Mouse (Mus musculus) ES-Bruce4 (cell line): Measurements from ENCODE around the gene Prkce. TPM values are rescaled to one million over a fixed set of nuclear protein-coding genes. Genes with fewer than 3 reads are reported as not detected.

Experiments used
- H3K27ac ChIP-seq: 2 replicates; pipeline ENCODE4 v1.5.1; 2012; ENCODE audit warnings: low read length, inconsistent platforms; ENCODE audit not compliant: insufficient read depth
- H3K27me3 ChIP-seq: 2 replicates; pipeline ENCODE4 v1.6.1; 2012; ENCODE audit warnings: mild to moderate bottlenecking, low read length, inconsistent platforms; ENCODE audit not compliant: control insufficient read depth, poor library complexity, insufficient read depth, severe bottlenecking
- H3K36me3 ChIP-seq: 2 replicates; pipeline ENCODE4 v1.6.1; 2012; ENCODE audit warnings: inconsistent platforms, mild to moderate bottlenecking, low read length, moderate library complexity; ENCODE audit not compliant: control insufficient read depth, poor library complexity, insufficient read depth, severe bottlenecking
- H3K4me1 ChIP-seq: one replicate; pipeline ENCODE4 v1.8.1; 2011; ENCODE audit warnings: low read length; ENCODE audit not compliant: control insufficient read depth, insufficient read depth
- H3K4me3 ChIP-seq: 2 replicates; pipeline ENCODE4 v1.5.1; 2011; ENCODE audit warnings: low read depth, mild to moderate bottlenecking, low read length
- H3K9ac ChIP-seq: 2 replicates; pipeline ENCODE4 v1.6.1; 2012; ENCODE audit warnings: low read depth, mild to moderate bottlenecking, inconsistent platforms; ENCODE audit not compliant: poor library complexity, severe bottlenecking
- H3K9me3 ChIP-seq: replicated peaks from 2 replicates; pipeline ENCODE4 v1.6.1; 2012; ENCODE audit warnings: mild to moderate bottlenecking, low read length, inconsistent platforms; ENCODE audit not compliant: control insufficient read depth, poor library complexity, insufficient read depth, severe bottlenecking
- CTCF ChIP-seq: IDR thresholded peaks from one replicate; pipeline ENCODE4 v1.8.1; 2011; ENCODE audit warnings: low read depth, low read length
- EP300 ChIP-seq: IDR thresholded peaks from 2 replicates; pipeline ENCODE4 v1.6.1; 2011; ENCODE audit warnings: low read depth, low read length; ENCODE audit not compliant: insufficient read depth
- POLR2A ChIP-seq: IDR thresholded peaks from one replicate; pipeline ENCODE4 v1.8.1; 2011; ENCODE audit warnings: low read length; ENCODE audit not compliant: insufficient read depth
- polyA plus RNA-seq: library from polyadenylated mRNA; stranded (reverse); fragments of >200 nt; gene quantifications from 2 replicates; pipeline ENCODE4 v1.2.4, GENCODE M21; 2011; ENCODE audit warnings: low read depth; ENCODE audit not compliant: missing spikeins, insufficient read depth, insufficient read length

Gene Prkce
- polyA plus RNA-seq, 1 experiment = 4.3 TPM

DNA sequence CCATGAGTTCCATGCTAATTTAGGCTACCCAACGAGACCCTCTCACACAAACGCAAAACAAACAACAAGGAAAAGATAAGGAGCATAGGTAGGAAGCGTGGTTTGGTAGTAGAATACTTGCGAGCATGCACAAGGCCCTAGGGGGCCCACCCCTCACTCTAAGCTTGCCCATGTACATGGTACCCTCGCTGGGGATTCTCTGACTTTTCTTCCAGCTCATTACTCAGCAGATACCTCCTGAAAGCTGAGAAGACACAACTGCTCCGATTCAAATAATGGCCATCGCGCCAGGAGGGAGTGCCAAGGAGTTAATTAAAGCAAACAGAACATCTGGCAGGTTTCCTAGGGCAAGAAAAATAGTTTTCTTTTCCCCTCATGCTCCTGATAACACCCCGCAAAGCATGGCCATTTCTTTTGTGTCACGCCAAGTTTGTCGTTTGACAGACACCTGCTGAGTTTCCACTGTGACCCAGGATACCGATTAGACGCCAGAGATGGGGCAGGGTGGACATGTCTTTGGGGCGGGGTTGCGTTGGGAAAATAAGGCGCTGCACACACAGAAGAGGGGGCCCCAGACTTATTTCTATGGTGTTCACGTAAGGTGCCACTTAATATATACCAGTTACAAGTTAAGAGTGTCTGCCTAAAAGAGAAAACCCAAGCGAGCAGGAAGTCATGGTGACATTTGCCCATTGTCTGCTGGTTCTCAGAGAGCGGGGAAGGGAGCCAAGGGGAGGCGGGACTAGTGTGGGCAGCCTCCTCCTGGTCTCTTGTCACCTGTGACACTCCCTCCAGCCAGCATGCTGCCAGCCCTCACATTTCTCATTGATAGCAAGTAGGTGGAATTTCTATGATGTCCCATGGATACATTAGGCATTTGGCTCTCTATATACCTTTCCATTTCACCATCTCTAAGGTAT lies 36.2 kb downstream of the Prkce start:
- Histone ChIP-seq H3K9me3 (no peaks in the 10 kb centered on the region), H3K4me3 (no peak overlapping the region), H3K27ac (no peak overlapping the region), H3K9ac (no peak overlapping the region), H3K4me1 (no peaks in the 10 kb centered on the region), H3K27me3 (no peaks in the 10 kb centered on the region), H3K36me3 (no peaks in the 10 kb centered on the region)
- TF ChIP-seq POLR2A (no peak), EP300 (no peak), CTCF (no peak)

DNA sequence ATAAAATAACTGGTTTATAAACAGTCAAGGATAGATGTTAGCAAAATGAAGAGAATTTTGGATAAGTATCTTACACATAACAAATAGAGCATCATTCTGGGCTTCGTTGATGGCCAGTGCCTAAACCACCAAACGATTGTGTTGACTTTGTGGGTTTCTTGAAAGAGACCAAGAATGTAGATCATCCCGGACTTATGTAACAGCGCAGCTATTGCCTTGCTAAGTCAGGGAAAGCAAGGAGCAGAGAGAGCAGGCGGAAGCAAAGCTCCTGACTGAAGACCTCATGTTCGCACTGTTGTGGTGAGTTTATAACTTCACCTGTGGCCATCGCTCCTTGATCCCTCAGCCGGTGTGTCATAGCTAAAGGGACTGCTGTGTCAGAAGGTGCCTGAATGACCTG lies 38.7 kb downstream of the Prkce start:
- Histone ChIP-seq H3K4me3 (no peak overlapping the region), H3K36me3 (no peaks in the 10 kb centered on the region), H3K9me3 (no peaks in the 10 kb centered on the region), H3K27ac (no peak overlapping the region), H3K4me1 (no peaks in the 10 kb centered on the region), H3K9ac (no peak overlapping the region), H3K27me3 (no peaks in the 10 kb centered on the region)
- TF ChIP-seq POLR2A (no peak), CTCF (no peak), EP300 (no peak)

DNA sequence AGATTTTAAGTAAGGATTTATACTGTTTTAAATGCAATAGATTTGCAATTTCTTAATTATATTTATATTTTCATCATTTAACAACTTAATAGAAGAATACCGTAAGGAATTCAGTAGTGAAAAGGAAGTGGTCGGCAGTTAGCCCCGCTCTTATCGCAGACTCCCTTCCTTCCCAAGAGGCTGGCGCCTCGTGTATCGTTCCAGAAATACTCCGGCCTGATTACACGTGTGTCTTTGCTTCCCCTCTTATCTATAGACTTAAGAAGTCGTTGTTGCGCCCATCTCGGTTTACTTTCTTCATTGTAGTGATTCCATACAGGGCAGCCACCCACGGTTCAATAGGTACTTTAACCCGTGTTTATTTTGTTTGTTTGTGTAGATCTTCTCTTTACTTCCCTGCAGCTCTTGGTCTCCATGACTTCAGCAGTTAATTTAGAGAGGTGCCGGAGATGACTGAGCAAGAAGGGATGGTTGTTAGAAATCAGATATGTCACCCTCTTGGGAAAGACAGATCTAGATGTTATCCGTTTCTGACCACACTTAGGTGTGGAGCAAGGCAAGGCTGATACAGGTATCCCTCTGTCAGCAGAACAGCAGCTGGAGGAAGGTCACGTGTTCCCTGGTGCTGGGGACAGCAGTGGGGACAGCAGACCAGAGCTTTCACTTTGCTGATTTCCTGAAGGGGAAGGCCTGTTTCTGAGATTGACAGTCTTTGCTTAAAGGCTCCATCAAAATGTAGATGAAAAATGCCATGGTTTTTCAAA lies 40.7 kb downstream of the Prkce start:
- H3K27ac ChIP-seq = no peak overlapping the region
- no peaks in the 10 kb centered on the region for H3K4me1 ChIP-seq
- no peak overlapping the region for H3K4me3 ChIP-seq
- no peaks in the 10 kb centered on the region for H3K27me3 ChIP-seq
- H3K9ac ChIP-seq = no peak overlapping the region
- H3K9me3 ChIP-seq = no peaks in the 10 kb centered on the region
- no peaks in the 10 kb centered on the region for H3K36me3 ChIP-seq
- TF ChIP-seq EP300 (no peak), POLR2A (no peak), CTCF (no peak)

DNA sequence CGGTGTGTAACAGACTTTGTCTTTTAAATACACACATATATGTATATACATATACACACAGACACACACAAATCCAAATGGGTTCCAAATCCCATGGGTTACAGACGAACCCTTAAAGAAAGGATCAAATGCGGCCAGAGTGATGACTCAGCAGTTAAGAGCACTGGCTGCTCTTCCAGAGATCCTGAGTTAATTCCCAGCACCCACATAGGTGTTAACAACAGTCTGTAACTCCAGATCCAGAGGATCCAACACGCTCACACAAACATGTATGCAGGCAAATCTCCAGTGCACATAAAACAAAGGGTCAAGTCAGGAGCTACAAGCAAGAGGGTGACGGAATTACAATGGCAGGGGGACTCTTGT lies 41.2 kb downstream of the Prkce start:
- Histone ChIP-seq H3K4me3 (no peak overlapping the region), H3K36me3 (no peaks in the 10 kb centered on the region), H3K27ac (no peak overlapping the region), H3K9ac (no peak overlapping the region), H3K4me1 (no peaks in the 10 kb centered on the region), H3K27me3 (no peaks in the 10 kb centered on the region), H3K9me3 (no peaks in the 10 kb centered on the region)
- TF ChIP-seq POLR2A = no peak
- no peak for TF ChIP-seq EP300
- no peak for TF ChIP-seq CTCF

DNA sequence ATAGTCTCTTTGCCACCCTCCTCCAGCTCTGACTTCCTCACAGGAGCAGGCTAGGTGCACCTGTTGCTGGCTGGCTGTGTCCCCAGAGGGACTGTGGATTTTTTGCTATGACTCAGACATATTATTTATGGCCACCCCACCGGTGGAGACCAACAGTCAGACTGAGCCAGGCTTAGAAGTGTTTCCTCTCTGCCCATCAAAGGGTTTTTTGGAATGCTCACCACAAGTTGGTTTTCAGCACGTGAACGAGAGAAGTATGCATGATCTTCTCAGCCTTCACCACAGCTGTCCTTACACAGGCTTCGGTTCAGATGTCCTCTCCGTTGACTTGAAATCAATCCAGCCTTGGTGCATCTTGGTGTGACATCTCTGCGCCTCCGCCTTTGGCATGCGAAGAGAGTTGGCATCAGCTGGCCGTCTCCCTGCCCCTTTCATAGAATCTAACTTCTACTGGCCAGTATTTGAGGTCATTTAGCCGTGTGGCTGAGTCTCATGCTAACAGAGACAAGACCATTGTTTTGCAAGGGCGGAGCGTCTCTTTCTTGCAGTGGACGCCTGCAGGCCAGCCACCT lies 42.2 kb downstream of the Prkce start:
- Histone ChIP-seq H3K36me3 (no peaks in the 10 kb centered on the region), H3K4me3 (no peak overlapping the region), H3K9ac (no peak overlapping the region), H3K9me3 (no peaks in the 10 kb centered on the region), H3K27me3 (no peaks in the 10 kb centered on the region), H3K4me1 (no peaks in the 10 kb centered on the region), H3K27ac (no peak overlapping the region)
- TF ChIP-seq CTCF (no peak), EP300 (no peak), POLR2A (no peak)

DNA sequence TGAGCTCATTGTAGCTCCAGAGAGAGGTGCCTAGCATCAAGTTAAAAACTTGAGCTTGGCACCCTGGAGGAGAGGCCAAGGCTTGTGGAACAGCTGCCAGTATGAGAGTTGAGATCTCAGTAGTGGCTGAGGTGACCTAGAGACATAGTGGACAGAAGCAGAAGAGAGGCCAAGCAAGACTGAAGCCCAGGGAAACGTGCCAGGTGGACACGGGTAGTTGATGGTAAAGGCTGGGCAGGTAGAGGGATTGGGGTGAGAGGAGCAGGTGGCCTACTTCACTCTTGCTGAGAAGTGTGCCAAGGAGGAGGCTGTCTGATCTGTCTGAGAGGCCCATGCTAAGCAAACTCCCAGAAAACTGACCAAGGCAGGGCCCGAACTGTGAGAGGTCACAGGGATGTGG lies 44.6 kb downstream of the Prkce start:
- Histone ChIP-seq H3K27ac (no peak overlapping the region), H3K9ac (no peak overlapping the region), H3K36me3 (no peaks in the 10 kb centered on the region), H3K27me3 (no peaks in the 10 kb centered on the region), H3K4me1 (no peaks in the 10 kb centered on the region), H3K9me3 (no peaks in the 10 kb centered on the region), H3K4me3 (no peak overlapping the region)
- TF ChIP-seq EP300 = no peak
- TF ChIP-seq CTCF = no peak
- TF ChIP-seq POLR2A = no peak
